Mouse (Mus musculus): ENCODE measurements at regions not wholly inside any gene's neighbourhood (a gene's known extent, or its start where the extent isn't known, plus 50 kb on each side); places are given as distances from the start of the nearest gene placed in this dataset.

GRCm38 (mm10) chr4:33668431-33668830 is 256.0 kb upstream of the Cnr1 start:
- TF ChIP-seq CTCF (IDR thresholded peaks at IDR 0.05; ENCODE audit: extremely low read depth, insufficient read depth, insufficient read length, insufficient replicate concordance) (no peak), POLR2A (IDR thresholded peaks at IDR 0.05; ENCODE audit: low read depth, low read length) (no peak)

All from spleen, adult 2 months (tissue).